Mouse (Mus musculus) CH12.LX (cell line): Measurements from ENCODE around the gene Ankrd33. TPM values are rescaled to one million over a fixed set of nuclear protein-coding genes. Genes with fewer than 3 reads are reported as not detected.

Experiments
- DNase-seq: peaks from one replicate; pipeline ENCODE4 v3.0.0-alpha.2; 2013; ENCODE audit errors: extremely low read depth
- H3K27ac ChIP-seq: 2 replicates; pipeline ENCODE4 v1.5.1; 2012; ENCODE audit warnings: low read depth, mild to moderate bottlenecking, control low read depth, moderate library complexity; ENCODE audit not compliant: insufficient read depth
- H3K27me3 ChIP-seq: replicated peaks from 2 replicates; pipeline ENCODE3; 2012; ENCODE audit warnings: inconsistent platforms
- H3K36me3 ChIP-seq, 2 experiments: replicated peaks in 1 of 2; 2 replicates each; pipeline versions ENCODE3 to v1.6.1; 2012; ENCODE audit warnings: inconsistent platforms in 1 of 2, low read length in 1 of 2, mild to moderate bottlenecking in 1 of 2, mixed read lengths in 1 of 2, moderate library complexity in 1 of 2; ENCODE audit not compliant: control insufficient read depth in 1 of 2, insufficient read depth in 1 of 2
- H3K4me1 ChIP-seq, 2 experiments: 2 replicates each; pipeline ENCODE4 v1.6.1; 2012; ENCODE audit warnings: inconsistent platforms in 1 of 2, moderate library complexity in 1 of 2; ENCODE audit not compliant: insufficient read depth in 2 of 2, control insufficient read depth in 1 of 2
- H3K4me2 ChIP-seq: 2 replicates; pipeline ENCODE4 v1.6.1; 2012; ENCODE audit warnings: low read depth, mild to moderate bottlenecking, control low read depth; ENCODE audit not compliant: poor library complexity, insufficient read depth, severe bottlenecking
- H3K4me3 ChIP-seq, 3 experiments: fragments of 150-350 bp in 1 of 3; sonication (generic) in 1 of 3; replicated peaks in 1 of 3; 2 replicates each; pipeline versions ENCODE3 to v1.5.1; 2011 to 2012; ENCODE audit warnings: low read depth in 2 of 3, low read length in 2 of 3, mild to moderate bottlenecking in 2 of 3, moderate library complexity in 2 of 3, control low read depth in 1 of 3, improper control_type of control experiment in 1 of 3, inconsistent platforms in 1 of 3, mixed read lengths in 1 of 3; ENCODE audit not compliant: poor library complexity in 1 of 3
- H3K79me2 ChIP-seq: replicated peaks from 2 replicates; pipeline ENCODE4 v1.6.1; 2012; ENCODE audit warnings: mild to moderate bottlenecking, moderate library complexity; ENCODE audit not compliant: control insufficient read depth, poor library complexity, insufficient read depth, severe bottlenecking; ENCODE audit errors: extremely low read depth
- H3K9ac ChIP-seq: 2 replicates; pipeline ENCODE4 v1.6.1; 2012; ENCODE audit warnings: low read depth, mild to moderate bottlenecking, control low read depth, moderate library complexity; ENCODE audit not compliant: insufficient read depth
- H3K9me3 ChIP-seq: replicated peaks from 2 replicates; pipeline ENCODE3; 2012; ENCODE audit warnings: low read length, inconsistent platforms, mixed read lengths
- CTCF ChIP-seq, 2 experiments: IDR thresholded peaks in 1 of 2; conservative IDR thresholded peaks in 1 of 2; 2 replicates each; pipeline ENCODE4 v1.5.1; 2011 to 2012; ENCODE audit warnings: low read depth in 2 of 2, low read length in 2 of 2, improper control_type of control experiment in 1 of 2, inconsistent platforms in 1 of 2, mild to moderate bottlenecking in 1 of 2, moderate library complexity in 1 of 2
- ETS1 ChIP-seq: conservative IDR thresholded peaks from 2 replicates; pipeline ENCODE4 v1.6.1; 2012; ENCODE audit warnings: low read depth, mild to moderate bottlenecking, inconsistent platforms, low read length, improper control_type of control experiment, moderate library complexity
- IRF4 ChIP-seq: IDR thresholded peaks from 2 replicates; pipeline ENCODE4 v1.6.1; 2014; ENCODE audit warnings: low read depth, mild to moderate bottlenecking, inconsistent platforms, low read length, improper control_type of control experiment
- JUN ChIP-seq: IDR thresholded peaks from 2 replicates; pipeline ENCODE4 v1.6.1; 2011; ENCODE audit warnings: low read depth, mild to moderate bottlenecking, low read length, improper control_type of control experiment, moderate library complexity; ENCODE audit not compliant: insufficient read depth
- KAT2A ChIP-seq: IDR thresholded peaks from 2 replicates; pipeline ENCODE4 v1.6.1; 2012; ENCODE audit warnings: low read length, improper control_type of control experiment, inconsistent platforms; ENCODE audit not compliant: insufficient replicate concordance
- MAFK ChIP-seq: IDR thresholded peaks from 2 replicates; pipeline ENCODE4 v1.6.1; 2011; ENCODE audit warnings: low read length, improper control_type of control experiment; ENCODE audit not compliant: insufficient replicate concordance
- MAX ChIP-seq: IDR thresholded peaks from 2 replicates; pipeline ENCODE4 v1.6.1; 2011; ENCODE audit warnings: low read length, improper control_type of control experiment
- MEF2A ChIP-seq: IDR thresholded peaks from 2 replicates; pipeline ENCODE4 v1.6.1; 2014; ENCODE audit warnings: low read depth, mild to moderate bottlenecking, inconsistent platforms, low read length, improper control_type of control experiment, borderline replicate concordance
- MXI1 ChIP-seq: IDR thresholded peaks from 2 replicates; pipeline ENCODE4 v1.6.1; 2011; ENCODE audit warnings: mild to moderate bottlenecking, low read depth, low read length, improper control_type of control experiment
- POLR2A ChIP-seq: IDR thresholded peaks from 2 replicates; pipeline ENCODE4 v1.6.1; 2011; ENCODE audit warnings: low read depth, mild to moderate bottlenecking, improper control_type of control experiment, low read length
- RCOR1 ChIP-seq: conservative IDR thresholded peaks from 2 replicates; pipeline ENCODE4 v1.6.1; 2012; ENCODE audit warnings: low read depth, mild to moderate bottlenecking, inconsistent platforms, low read length, improper control_type of control experiment
- SIN3A ChIP-seq: IDR thresholded peaks from 2 replicates; pipeline ENCODE4 v1.6.1; 2012; ENCODE audit warnings: low read length, improper control_type of control experiment, inconsistent platforms
- TCF12 ChIP-seq: IDR thresholded peaks from 2 replicates; pipeline ENCODE4 v1.6.1; 2014; ENCODE audit warnings: low read depth, mild to moderate bottlenecking, inconsistent platforms, low read length, improper control_type of control experiment
- USF1 ChIP-seq: IDR thresholded peaks from 2 replicates; pipeline ENCODE4 v1.6.1; 2014; ENCODE audit warnings: low read depth, mild to moderate bottlenecking, inconsistent platforms, low read length, improper control_type of control experiment
- USF2 ChIP-seq: conservative IDR thresholded peaks from 2 replicates; pipeline ENCODE4 v1.6.1; 2011; ENCODE audit warnings: low read depth, low read length, improper control_type of control experiment
- ZKSCAN1 ChIP-seq: IDR thresholded peaks from 2 replicates; pipeline ENCODE4 v1.6.1; 2012; ENCODE audit warnings: low read depth, inconsistent platforms, low read length, improper control_type of control experiment, borderline replicate concordance
- ZMIZ1 ChIP-seq: IDR thresholded peaks from 2 replicates; pipeline ENCODE4 v1.6.1; 2012; ENCODE audit warnings: low read depth, mild to moderate bottlenecking, inconsistent platforms, low read length, improper control_type of control experiment
- ZNF384 ChIP-seq: IDR thresholded peaks from 2 replicates; pipeline ENCODE4 v1.6.1; 2012; ENCODE audit warnings: low read depth, low read length, improper control_type of control experiment, inconsistent platforms
- dilution Hi-C: fragments of 300-500 bp; cut with MboI; formaldehyde crosslinking; loops from 2 replicates; pipeline ENCODE4 v1.14.3; 2020; ENCODE audit warnings: low sequenced_read_pairs; ENCODE audit not compliant: extremely low pct_unique_long_range_greater_than_20kb, extremely low pct_ligation_motif_present
- in situ Hi-C: fragments of 300-500 bp; cut with MboI; formaldehyde crosslinking; loops from 3 replicates; pipeline ENCODE4 v1.14.3; 2019; ENCODE audit warnings: low sequenced_read_pairs, low pct_ligation_motif_present, low pct_unique_long_range_greater_than_20kb, mixed read lengths
- polyA plus RNA-seq: library from polyadenylated mRNA; unstranded; fragments of >175 nt; gene quantifications from 2 replicates; pipeline ENCODE4 v1.2.1, GENCODE M21; 2012; ENCODE audit warnings: low read depth; ENCODE audit not compliant: insufficient read length
- total RNA-seq, 2 experiments: library from RNA; depleted of rRNA; stranded (reverse); fragments of 300-350 nt in 1 of 2; fragments of >200 nt in 1 of 2; gene quantifications; 2 replicates each; pipeline ENCODE4 v1.2.3; 2012 to 2014

Ankrd33 gene
- total and polyA plus RNA-seq, 3 experiments = not detected

GRCm38 (mm10) chr15:101077813-101078730 is 37.5 kb upstream of the Ankrd33 start, which contains the start of gene Fignl2:
TSS of gene Fignl2 (minus strand) at chr15:101078567.
- dilution Hi-C loops = no loop called here

GRCm38 (mm10) chr15:101078731-101079156 is 36.8 kb upstream of the Ankrd33 start:
- Histone ChIP-seq H3K79me2 (no peaks in the 10 kb centered on the region), H3K9me3 (peaks cover 9% of the 10 kb centered on the region), H3K27me3 (peaks cover 88% of the 10 kb centered on the region), H3K4me1 (peaks cover 3 to 9% of the 10 kb centered on the region in 2 experiments), H3K27ac (no peak overlapping the region), H3K9ac (no peak overlapping the region), H3K36me3 (no peaks in the 10 kb centered on the region), H3K4me2 (0 out of 2 replicates have a peak overlapping the region, but pooled peaks have one; percentile 25), H3K4me3 (peak overlapping the region in 2 of 3 experiments; percentile 32 to 53)
- no peak for TF ChIP-seq TCF12
- no peak for TF ChIP-seq KAT2A
- 0 out of 4 replicates have a peak, but pooled peaks of 1 of the 2 experiments have one; percentile 5 for TF ChIP-seq CTCF (conservative IDR thresholded peaks at IDR 0.05 in 1 of 2, IDR thresholded peaks at IDR 0.05 in 1 of 2; ENCODE audit: low read depth in 2 of 2, low read length in 2 of 2)
- dilution Hi-C loops (no loop called here), in situ Hi-C loops (no loop called here)
- DNase-seq = no peak

More at GRCm38 (mm10) chr15:101077813-101078730, 37.5 kb upstream of the Ankrd33 start, which contains the start of gene Fignl2:
- Histone ChIP-seq H3K4me3 (peak within 1 kb of the TSS in 2 of 3 experiments; percentile 32 to 53), H3K27ac (no peak within 1 kb of the TSS), H3K4me2 (0 out of 2 replicates have a peak within 1 kb of the TSS, but pooled peaks have one; percentile 25), H3K4me1 (peaks cover 3 to 9% of the 10 kb centered on the region in 2 experiments), H3K36me3 (no peaks in the 10 kb centered on the region), H3K79me2 (no peaks in the 10 kb centered on the region), H3K9me3 (peaks cover 9% of the 10 kb centered on the region), H3K27me3 (peaks cover 90% of the 10 kb centered on the region), H3K9ac (no peak within 1 kb of the TSS)
- in situ Hi-C loops = no loop called here
- no peak for DNase-seq
- TF ChIP-seq TCF12 = no peak
- TF ChIP-seq IRF4 = no peak
- TF ChIP-seq MEF2A = no peak
- no peak for TF ChIP-seq USF2
- TF ChIP-seq POLR2A = no peak
- TF ChIP-seq MAX = no peak
- no peak for TF ChIP-seq ETS1
- TF ChIP-seq USF1 = no peak
- TF ChIP-seq SIN3A = no peak
- no peak for TF ChIP-seq ZMIZ1
- no peak for TF ChIP-seq MXI1
- TF ChIP-seq CTCF (conservative IDR thresholded peaks at IDR 0.05 in 1 of 2, IDR thresholded peaks at IDR 0.05 in 1 of 2; ENCODE audit: low read depth in 2 of 2, low read length in 2 of 2) = no peak
- no peak for TF ChIP-seq ZNF384
- no peak for TF ChIP-seq KAT2A
- TF ChIP-seq MAFK = no peak
- TF ChIP-seq JUN = no peak
- TF ChIP-seq ZKSCAN1 = no peak
- no peak for TF ChIP-seq RCOR1
